Mouse (Mus musculus): ENCODE data around the gene Gpank1. TPM values are rescaled to one million over a fixed set of nuclear protein-coding genes. Genes with fewer than 3 reads are reported as not detected.

Gpank1 gene
- total RNA-seq, 2 experiments from 2014 or later, result 8.0 to 9.6 TPM

DNA sequence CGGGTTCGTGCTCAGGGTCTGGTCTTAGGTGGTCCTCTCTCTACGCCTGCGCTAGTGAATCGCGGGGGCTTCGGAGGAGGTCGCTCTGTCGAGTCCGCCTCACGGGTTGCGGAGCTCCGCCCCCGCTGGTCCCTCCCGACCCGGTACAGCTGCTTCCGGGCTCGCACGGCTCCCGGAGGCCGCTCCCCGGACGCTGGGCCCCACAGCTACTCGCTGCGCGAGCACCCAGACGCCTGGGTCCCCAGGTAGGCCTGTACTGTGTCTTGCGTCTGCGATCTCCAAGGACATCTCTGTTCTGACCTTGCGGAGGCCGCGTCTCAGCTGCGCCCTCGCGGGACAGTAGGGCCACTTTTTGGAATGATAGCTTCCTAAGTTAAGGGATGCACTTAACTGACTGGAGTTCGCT, 5.0 kb downstream of the Gpank1 start, which contains the start of gene D17H6S53E:
D17H6S53E (plus strand) TSS at position 168 of the 406 bp plus-strand sequence.
- intact Hi-C loops (cut with DNase I), result loop anchor here (1.0 to 5.0 kb wide), 2 partner anchors 8 to 36 kb away; partner anchors contain the start of gene Prrc2a
- peak; percentile 79 to 84 for DNase-seq

DNA sequence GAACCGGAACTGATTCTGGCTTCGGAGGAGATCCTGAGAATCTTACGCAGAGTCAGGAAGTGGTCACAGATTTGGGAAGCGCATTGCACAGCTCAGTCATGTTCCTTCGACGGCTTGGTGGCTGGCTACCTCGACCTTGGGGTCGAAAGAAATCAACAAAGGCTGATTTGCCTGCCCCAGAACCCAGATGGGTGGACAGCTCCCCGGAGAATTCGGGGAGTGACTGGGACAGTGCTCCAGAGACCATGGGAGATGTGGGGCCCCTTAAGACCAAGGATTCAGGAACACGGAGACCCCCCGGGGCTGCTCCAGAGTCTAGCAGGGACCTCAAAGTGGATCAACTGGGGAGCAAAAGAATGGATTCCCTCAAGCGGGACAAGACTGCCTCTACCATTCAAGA, 5.8 kb downstream of the Gpank1 start:
- intact Hi-C loops (cut with DNase I), result loop anchor here (5.0 kb wide), 1 partner anchor 35 kb away; the partner anchor contains the start of gene Prrc2a
- no peak for DNase-seq

DNA sequence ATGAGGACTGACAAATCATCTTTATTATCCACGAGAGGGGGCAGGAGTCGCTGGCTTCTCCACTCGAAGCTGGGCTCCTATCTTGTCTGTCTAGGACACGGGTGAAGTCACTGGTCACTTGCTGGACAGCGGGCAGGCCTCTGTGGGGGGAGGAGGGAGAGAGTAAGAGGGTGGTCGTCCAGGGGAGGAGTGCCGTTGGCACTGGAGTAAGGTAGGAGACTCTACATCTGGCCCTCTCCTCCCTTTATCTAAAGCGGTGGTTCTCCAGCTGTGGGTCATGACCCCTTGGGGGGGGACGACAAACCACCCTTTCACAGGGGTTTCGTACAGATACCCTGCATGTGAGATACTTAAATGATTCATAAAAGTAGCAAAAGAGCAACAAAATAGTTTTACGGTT, 7.7 kb downstream of the Gpank1 start:
- no peak for DNase-seq
- intact Hi-C loops (cut with DNase I), result loop anchor here (5.0 kb wide), 1 partner anchor 33 kb away; the partner anchor contains the start of gene Prrc2a

DNA sequence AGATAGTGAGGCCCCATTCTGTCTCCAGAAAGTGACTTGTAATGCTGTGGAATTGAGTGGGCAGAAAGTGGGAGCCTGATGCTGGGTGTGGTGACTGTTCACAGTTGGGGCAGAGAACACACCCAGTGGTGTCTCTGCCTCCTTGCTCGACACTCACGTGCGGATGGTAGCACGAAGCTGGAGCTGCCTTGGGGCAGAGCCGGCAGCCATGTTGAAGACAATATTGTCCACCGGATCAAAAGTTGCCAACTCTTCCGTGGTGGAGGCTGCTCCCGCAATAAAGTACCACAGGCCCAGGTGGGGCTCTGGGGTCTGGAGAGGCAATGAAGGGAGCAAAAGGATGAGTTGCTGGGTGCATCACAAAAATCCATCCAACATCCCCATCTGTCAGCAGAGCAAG, 9.8 kb downstream of the Gpank1 start:
- DNase-seq, result no peak
- intact Hi-C loops (cut with DNase I), result loop anchor here (10.0 kb wide), 1 partner anchor 296 kb away; the partner anchor contains the start of genes Dxo and Stk19

DNA sequence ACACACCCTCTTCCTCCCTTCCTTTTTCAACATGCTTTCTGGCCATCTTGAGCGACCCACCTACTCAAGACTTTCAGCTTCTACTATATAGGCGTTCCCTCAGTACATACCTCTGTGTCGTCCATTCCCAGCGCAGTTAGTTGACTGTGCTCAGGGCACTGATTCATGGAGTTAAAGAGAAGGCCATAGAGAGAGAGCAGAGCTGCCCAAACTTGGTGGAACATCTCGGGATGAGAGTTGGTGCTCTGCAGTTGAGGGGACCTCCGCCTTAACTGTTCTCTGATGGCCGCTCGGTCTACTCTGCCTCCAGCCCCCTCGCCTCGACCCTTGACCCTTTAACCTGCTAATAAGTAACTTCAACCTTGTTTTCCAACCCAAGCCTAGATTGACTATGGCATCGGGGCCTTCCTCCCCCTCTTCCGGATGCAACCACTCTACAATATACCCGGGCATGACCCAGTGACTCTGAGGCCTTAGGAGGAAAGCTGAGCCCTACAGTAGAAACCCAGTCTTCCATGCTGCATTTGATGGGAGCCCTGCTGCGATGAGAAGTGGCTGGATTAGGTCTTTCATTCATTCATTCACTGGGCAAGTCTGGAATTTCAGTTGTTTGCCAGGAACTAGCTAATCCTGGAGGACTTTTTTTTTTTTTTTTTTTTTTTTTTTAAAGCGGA, 10.4 kb downstream of the Gpank1 start, which contains the start of gene Apom:
Apom (minus strand) TSS at position 551 of the 674 bp plus-strand sequence.
- intact Hi-C loops (cut with DNase I), result loop anchor here (10.0 kb wide), 1 partner anchor 297 kb away; the partner anchor contains the start of genes Dxo and Stk19
- DNase-seq, result no peak

DNA sequence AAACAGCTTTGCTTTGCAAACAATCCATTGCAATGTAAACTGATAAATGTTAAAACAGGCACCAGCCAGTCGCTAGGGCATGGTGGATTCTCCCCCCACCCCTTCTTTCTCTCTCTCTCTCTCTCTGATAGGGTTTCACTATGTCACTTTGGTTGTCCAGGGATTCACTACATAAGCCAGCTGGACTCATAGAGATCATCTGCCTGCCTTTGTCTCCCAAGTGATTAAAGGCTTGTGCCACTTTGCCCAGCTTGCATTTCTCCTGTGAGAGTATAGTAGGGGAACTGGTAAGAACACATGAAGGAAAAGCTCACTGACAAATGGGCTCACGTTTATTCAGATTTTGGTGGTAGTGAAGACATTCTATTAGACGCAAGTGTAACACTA, 10.9 kb downstream of the Gpank1 start:
- no peak for DNase-seq
- intact Hi-C loops (cut with DNase I), result loop anchor here (10.0 kb wide), 1 partner anchor 297 kb away; the partner anchor contains the start of genes Dxo and Stk19

DNA sequence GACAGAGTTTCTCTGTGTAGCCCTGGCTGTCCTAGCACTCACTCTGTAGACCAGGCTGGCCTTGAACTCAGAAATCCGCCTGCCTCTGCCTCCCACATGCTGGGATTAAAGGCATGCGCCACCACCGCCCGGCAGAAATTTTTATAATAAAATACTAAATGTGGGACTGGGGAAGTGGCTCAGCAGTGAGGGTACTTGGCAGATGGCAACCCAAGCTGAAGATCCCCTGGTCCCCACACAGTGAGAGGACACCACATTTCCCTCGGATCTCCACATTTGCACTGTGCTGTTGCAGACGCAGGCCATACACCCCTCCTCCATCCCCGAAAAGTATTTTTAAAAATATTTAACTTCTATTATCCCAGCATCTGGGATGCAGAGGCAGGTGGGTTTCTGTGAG, 12.3 kb downstream of the Gpank1 start:
- DNase-seq, result no peak
- intact Hi-C loops (cut with DNase I), result loop anchor here (10.0 kb wide), 1 partner anchor 299 kb away; the partner anchor contains the start of genes Dxo and Stk19

DNA sequence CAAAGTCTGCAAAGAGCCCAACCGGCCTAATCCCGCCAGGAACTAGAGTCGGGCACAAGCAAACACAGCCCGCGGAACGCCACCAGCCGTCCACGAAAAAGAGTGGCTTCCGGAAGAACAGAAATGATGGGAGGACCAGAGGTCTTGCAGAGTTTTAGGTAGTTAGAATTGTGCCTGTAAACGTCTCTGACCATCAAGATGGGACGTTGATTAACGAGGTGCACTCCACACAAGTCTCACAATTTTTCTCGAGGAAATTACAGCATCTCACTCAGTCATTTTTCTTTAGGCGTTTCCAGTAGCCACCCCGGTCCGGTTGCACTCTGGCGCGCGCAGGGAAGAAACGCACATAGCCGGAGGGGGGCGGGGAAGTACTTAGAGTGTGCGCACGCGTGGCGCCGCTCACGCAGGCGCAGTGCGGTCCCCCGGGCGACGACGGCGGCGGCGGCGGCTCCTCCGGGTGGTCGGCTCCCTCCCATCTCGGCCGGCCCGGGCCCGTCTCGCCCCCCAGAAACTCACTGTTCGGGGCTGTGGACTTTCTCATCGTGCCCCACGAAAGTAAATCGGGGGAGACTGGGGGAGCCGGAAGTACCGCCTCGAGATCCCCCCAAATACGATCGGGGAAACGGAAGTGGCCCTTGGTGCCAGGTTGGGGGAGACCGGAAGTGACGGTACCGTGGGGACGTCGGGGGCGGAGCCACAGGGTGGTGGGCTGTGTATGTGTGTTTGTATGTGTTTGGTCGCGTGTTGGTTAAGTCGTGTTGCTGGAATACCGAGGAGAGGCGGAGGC, 13.7 kb downstream of the Gpank1 start, which contains the start of gene Bag6:
Bag6 (plus strand) TSS at position 378 of the 790 bp plus-strand sequence.
- intact Hi-C loops (cut with DNase I), result loop anchor here (1.0 to 10.0 kb wide), 2 partner anchors 9 to 300 kb away; partner anchors contain the start of genes D17H6S53E, Dxo and Stk19

DNA sequence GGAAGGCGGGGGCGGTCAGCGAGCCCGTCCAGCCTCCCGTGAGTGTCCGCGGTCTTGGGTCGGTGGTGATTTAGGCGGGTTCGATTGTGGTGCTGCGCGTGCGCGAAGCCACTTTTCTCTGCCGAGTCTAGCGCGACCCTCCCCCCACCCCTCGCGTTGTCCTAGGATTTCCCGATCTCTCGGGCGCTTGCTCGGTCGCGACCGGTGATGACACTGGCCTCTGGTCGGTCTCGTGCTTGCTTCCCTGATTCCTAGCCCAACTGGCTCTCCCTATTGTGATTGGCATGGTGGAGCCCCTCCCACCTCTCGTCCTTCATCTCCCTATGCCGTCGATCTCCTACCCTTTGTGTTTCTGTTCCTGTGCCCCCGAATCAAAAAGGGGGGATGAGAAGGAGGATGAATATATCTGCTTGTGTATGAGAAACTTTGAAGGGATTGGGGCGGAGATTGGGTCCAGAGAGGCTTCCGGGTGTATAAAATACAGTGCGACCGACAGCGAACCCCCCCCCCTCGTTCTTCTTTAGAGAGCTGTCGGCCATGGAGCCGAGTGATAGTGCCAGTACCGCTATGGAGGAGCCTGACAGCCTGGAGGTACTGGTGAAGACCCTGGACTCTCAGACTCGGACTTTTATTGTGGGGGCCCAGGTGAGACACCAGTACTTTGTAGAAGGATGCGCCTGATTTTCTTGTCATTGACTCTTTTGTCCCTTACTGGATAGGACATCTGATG, 14.5 kb downstream of the Gpank1 start:
- no peak for DNase-seq
- intact Hi-C loops (cut with DNase I), result loop anchor here (2.0 to 10.0 kb wide), 2 partner anchors 25 to 301 kb away; partner anchors contain the start of genes Dxo and Stk19

More for the DNA sequence above, 13.7 kb downstream of the Gpank1 start, which contains the start of gene Bag6:
- peak; percentile 93 to 98 for DNase-seq

DNA sequence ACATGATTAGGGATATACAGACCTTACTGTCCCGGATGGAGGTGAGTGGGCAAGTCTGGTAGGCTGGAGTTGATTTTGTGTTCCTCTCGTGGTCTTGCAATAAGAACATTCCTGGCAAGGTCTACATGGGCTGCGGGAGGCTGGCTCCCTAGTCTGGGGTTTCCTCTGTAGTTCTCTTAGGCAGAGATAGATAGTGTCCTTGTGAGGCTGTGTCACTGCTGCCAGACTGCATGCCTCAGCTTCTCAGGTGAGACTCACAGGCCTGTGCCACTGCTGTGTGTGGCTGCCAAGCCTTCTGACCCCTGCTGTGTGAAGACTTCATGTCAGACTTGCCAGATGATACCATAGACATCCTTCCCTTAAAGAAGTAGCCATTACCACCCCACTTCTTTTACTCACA, 18.0 kb downstream of the Gpank1 start:
- no peak for DNase-seq
- intact Hi-C loops (cut with DNase I), result loop anchor here (10.0 kb wide), 1 partner anchor 304 kb away; the partner anchor contains the start of genes Dxo and Stk19

DNA sequence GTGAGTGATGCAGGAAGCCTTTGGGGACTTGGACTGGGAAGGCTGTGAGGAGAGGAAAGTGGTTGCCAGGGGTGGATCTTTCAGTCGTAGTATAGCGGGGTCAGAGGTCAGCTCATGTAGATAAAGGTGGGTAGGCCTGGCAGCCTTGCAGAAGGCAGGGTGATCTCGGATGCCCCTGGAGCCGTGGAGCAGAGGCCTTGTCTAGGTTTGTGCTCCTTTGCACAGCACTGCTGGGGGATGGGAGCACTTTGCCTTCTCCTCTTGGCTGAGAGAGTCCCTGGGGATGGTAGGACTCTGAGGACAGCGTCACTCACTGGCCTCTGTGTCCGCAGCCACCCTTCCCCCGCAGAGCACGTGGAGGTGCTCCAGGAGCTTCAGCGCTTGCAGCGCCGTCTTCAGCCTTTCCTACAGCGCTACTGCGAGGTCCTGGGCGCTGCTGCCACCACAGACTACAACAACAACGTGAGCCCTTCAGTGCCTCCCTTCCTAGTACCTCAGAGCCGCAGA, 19.3 kb downstream of the Gpank1 start:
- no peak for DNase-seq
- intact Hi-C loops (cut with DNase I), result no loop called here

DNA sequence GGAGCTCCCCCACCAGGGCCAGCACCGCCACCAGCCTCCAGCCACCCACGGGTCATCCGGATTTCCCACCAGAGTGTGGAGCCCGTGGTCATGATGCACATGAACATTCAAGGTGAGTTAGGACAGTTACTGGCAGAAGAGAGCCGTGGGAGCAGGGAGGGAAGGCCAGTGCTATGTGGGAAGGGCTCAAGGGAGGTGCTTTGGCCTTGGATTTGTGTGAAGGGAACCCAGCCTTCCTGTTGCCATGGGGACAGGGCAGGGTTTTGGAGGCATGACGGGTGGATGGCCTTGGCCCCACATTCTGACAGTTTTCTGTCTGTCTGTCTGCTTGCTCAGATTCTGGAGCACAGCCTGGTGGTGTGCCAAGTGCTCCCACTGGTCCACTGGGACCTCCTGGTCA, 20.7 kb downstream of the Gpank1 start:
- no peak for DNase-seq
- intact Hi-C loops (cut with DNase I), result no loop called here

DNA sequence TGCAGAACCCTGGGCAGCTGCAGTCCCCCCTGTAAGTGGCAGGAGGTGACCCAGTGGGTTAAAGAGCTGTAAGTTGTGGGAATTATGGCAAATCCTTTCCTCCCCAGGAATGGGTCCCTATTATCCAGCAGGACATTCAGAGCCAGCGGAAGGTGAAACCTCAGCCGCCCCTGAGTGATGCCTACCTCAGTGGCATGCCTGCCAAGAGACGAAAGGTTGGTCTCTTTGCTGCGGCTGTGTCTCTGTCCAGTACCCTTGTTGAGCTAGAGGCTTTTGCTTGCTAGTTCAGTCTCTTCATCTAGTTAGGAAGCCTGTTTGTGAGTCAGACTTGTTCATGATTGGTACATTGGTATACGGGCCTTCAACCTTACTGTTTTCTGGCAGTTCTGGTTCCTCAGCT, 24.9 kb downstream of the Gpank1 start:
- intact Hi-C loops (cut with DNase I), result no loop called here
- DNase-seq, result no peak

DNA sequence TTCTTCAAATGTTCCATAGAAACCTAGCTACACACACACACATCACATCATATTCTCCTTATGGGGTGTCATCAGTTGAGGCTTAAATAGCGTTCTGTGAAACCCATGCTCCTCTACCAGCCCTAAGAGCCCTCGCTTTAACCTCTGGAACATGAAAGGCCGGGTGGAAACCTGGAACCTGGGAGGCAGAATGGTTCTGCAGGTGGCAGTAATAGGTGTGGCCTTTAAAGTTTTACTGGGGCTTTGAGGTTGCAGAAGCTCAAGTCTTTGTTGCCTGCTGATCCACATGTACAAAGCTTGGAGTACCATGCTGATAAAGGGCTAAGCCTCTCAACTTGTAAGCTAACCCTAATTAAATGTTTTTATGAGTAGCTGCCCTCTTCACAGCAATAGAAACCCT, 26.1 kb downstream of the Gpank1 start:
- intact Hi-C loops (cut with DNase I), result no loop called here
- DNase-seq, result no peak

DNA sequence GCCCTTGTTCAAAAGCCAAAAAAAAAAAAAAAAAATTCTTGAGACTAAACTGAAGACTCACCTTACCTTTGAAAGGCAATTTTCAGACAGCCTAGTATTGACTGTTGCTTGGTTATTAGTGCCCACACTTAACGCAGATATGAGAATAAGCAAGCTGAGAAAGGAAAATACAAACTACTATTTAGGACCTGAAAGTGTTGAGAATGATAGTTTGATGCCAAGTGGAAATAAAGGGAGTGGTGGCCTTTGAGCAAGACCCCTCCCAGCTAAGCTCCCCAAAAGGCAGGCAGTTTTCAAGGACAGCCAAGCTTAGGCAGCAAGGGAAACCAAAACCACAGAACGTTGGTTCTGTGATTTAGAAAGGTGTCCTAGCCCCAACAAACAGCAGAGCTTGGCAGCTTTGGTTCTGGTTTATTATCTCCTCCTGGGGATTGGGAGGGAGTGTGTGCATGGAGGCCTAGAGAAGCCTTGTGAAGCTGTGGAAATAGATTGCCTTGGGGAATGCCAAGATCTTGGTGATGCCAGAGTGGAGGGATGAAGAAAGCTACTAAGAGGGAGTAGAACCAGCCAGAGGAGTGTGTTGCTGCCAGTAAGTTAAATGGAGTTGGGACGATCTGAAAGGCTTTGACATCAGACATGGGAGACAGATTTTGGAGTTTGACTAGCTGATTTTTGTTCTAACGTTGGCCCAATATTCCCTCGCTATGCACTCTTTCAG, 26.8 kb downstream of the Gpank1 start:
- intact Hi-C loops (cut with DNase I), result no loop called here
- no peak for DNase-seq

DNA sequence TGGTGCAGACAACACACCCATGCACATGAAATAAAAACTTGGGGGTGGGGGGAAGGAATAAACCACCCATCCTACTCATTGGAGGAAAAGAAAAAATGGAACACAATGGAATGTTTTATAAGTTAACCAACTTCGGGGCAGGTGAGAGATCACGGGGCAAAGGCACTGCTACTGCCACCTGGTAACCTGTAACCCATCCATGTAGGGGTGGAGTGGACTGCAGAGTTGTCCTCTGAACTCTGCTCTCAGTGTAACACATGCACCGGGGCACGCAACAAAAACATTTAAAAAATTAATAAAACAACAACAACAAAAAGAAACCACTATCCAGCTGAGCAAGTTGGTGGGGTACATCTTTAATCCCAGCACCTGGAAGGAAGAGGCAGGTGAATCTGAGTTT, 30.9 kb downstream of the Gpank1 start:
- intact Hi-C loops (cut with DNase I), result no loop called here
- DNase-seq, result no peak

DNA sequence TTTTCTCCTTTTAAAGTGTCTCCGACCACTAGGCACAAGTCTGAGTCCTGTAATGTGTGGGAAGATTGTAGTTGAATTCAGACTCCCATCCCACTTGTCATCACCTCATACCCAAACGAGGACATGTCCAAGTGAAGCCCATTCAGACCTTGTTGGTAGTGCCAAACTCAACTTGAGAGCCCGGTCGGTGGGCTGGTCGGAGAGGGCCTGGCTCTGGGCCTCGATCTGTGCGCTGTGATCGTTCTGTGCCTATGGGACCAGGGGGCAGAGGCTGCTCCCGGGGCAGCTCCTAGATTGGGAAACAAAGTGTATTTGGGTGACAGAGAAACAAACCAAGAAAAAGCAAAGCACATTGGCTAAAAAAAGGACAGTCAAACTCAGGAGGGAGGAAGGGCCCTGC, 31.8 kb downstream of the Gpank1 start:
- intact Hi-C loops (cut with DNase I), result no loop called here
- no peak for DNase-seq

DNA sequence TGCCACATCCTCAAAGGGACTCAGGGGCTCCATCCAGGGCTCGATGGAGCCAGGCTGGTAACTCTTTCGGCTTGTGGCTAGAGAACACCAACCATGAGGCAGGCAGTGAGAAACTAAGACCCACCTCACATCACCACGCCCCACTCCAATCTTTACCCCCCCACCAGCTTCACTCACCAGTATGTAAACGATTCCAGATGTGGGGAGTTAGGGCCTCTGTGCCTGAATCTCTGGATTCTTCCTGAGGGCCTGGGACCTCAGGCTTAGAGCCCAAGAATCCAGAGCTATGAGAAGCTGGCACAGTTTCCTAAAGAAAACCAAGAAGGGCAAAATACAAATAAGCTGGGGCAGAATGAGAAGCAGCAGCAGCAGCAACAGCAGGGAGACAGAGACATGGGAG, 32.7 kb downstream of the Gpank1 start:
- no peak for DNase-seq
- intact Hi-C loops (cut with DNase I), result no loop called here

DNA sequence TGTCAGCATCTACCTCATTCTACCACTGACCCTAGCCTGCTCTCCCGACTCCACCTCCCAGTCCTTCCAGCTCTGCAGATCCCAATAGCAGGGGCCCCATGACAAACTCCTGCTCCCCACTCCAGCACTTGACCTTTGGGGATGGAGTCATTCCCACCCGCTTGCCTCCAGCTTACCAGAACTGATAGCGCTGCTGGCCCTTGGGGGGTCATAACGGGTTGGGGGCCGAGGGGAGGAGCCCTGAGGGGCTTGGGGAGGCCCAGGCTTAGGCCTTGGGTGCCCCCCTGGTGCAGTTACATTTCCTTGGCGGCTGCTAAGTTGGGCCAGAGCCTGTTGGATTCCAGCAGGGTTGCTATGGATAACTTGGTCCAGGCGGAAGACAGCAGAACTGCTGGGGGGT, 33.4 kb downstream of the Gpank1 start:
- DNase-seq, result no peak
- intact Hi-C loops (cut with DNase I), result no loop called here

Measured in heart, postnatal 36 days (tissue).